Mouse (Mus musculus): ENCODE data around the gene Pbx1. TPM values are rescaled to one million over a fixed set of nuclear protein-coding genes. Genes with fewer than 3 reads are reported as not detected.

The Pbx1 gene
- polyA plus RNA-seq, 1 experiment = 12.2 TPM

- TF ChIP-seq CTCF (IDR thresholded peaks at IDR 0.05; ENCODE audit: control insufficient read depth, insufficient read depth, low read length) (no peak), POLR2A (IDR thresholded peaks at IDR 0.05; ENCODE audit: borderline replicate concordance, control insufficient read depth, low read depth, low read length) (no peak)
- WGBS = 90% methylated on average over 12 of the region's 12 CpGs
- Histone ChIP-seq H3K27ac (ENCODE audit: control insufficient read depth, insufficient read depth, low read depth, low read length, poor library complexity) (no peak overlapping the region), H3K4me1 (ENCODE audit: control insufficient read depth, insufficient read depth, low read length) (peaks cover 2% of the 10 kb centered on the region; the same call in 1 of the 2 replicates), H3K4me3 (replicated peaks; ENCODE audit: control insufficient read depth, low read depth, low read length) (no peak overlapping the region)
Observed at GRCm38 (mm10) chr1:168341863-168342262, 90.2 kb downstream of the Pbx1 start.

- Histone ChIP-seq H3K4me1 (ENCODE audit: control insufficient read depth, insufficient read depth, low read length) (peaks cover 2% of the 10 kb centered on the region; the same call in 1 of the 2 replicates), H3K4me3 (replicated peaks; ENCODE audit: control insufficient read depth, low read depth, low read length) (no peak overlapping the region), H3K27ac (ENCODE audit: control insufficient read depth, insufficient read depth, low read depth, low read length, poor library complexity) (no peak overlapping the region)
- no peak for TF ChIP-seq POLR2A (IDR thresholded peaks at IDR 0.05; ENCODE audit: borderline replicate concordance, control insufficient read depth, low read depth, low read length)
- no peak for TF ChIP-seq CTCF (IDR thresholded peaks at IDR 0.05; ENCODE audit: control insufficient read depth, insufficient read depth, low read length)
- WGBS = 95% methylated on average over 6 of the region's 6 CpGs
Observed at GRCm38 (mm10) chr1:168341368-168341767, 90.7 kb downstream of the Pbx1 start.

- 73% methylated on average over 7 of the region's 7 CpGs for WGBS
- no peak overlapping the region for H3K4me3 ChIP-seq (replicated peaks; ENCODE audit: control insufficient read depth, low read depth, low read length)
- no peak overlapping the region for H3K27ac ChIP-seq (ENCODE audit: control insufficient read depth, insufficient read depth, low read depth, low read length, poor library complexity)
- TF ChIP-seq CTCF (IDR thresholded peaks at IDR 0.05; ENCODE audit: control insufficient read depth, insufficient read depth, low read length) (no peak), POLR2A (IDR thresholded peaks at IDR 0.05; ENCODE audit: borderline replicate concordance, control insufficient read depth, low read depth, low read length) (no peak)
- peaks cover 3% of the 10 kb centered on the region; the same call in 1 of the 2 replicates for H3K4me1 ChIP-seq (ENCODE audit: control insufficient read depth, insufficient read depth, low read length)
Observed at GRCm38 (mm10) chr1:168336238-168336818, 95.7 kb downstream of the Pbx1 start.

- Histone ChIP-seq H3K4me1 (ENCODE audit: control insufficient read depth, insufficient read depth, low read length) (peaks cover 3% of the 10 kb centered on the region; the same call in 1 of the 2 replicates), H3K4me3 (replicated peaks; ENCODE audit: control insufficient read depth, low read depth, low read length) (no peak overlapping the region), H3K27ac (ENCODE audit: control insufficient read depth, insufficient read depth, low read depth, low read length, poor library complexity) (no peak overlapping the region)
- WGBS = 80% methylated on average over 8 of the region's 8 CpGs
- TF ChIP-seq POLR2A (IDR thresholded peaks at IDR 0.05; ENCODE audit: borderline replicate concordance, control insufficient read depth, low read depth, low read length) (no peak), CTCF (IDR thresholded peaks at IDR 0.05; ENCODE audit: control insufficient read depth, insufficient read depth, low read length) (no peak)
Observed at GRCm38 (mm10) chr1:168334831-168335574, 97.1 kb downstream of the Pbx1 start.

- H3K27ac ChIP-seq (ENCODE audit: control insufficient read depth, insufficient read depth, low read depth, low read length, poor library complexity) = no peak overlapping the region
- WGBS = 79% methylated on average over 9 of the region's 9 CpGs
- 0 out of 2 replicates have a peak, but pooled peaks cover 1% of the 10 kb centered on the region for H3K4me1 ChIP-seq (ENCODE audit: control insufficient read depth, insufficient read depth, low read length)
- TF ChIP-seq POLR2A (IDR thresholded peaks at IDR 0.05; ENCODE audit: borderline replicate concordance, control insufficient read depth, low read depth, low read length) (no peak), CTCF (IDR thresholded peaks at IDR 0.05; ENCODE audit: control insufficient read depth, insufficient read depth, low read length) (no peak)
- no peak overlapping the region for H3K4me3 ChIP-seq (replicated peaks; ENCODE audit: control insufficient read depth, low read depth, low read length)
Observed at GRCm38 (mm10) chr1:168332056-168332455, 100.0 kb downstream of the Pbx1 start.

GRCm38 (mm10) chr1:168328236-168328605 lies 103.8 kb downstream of the Pbx1 start:
- Histone ChIP-seq H3K27ac (ENCODE audit: control insufficient read depth, insufficient read depth, low read depth, low read length, poor library complexity) (no peak overlapping the region), H3K4me3 (replicated peaks; ENCODE audit: control insufficient read depth, low read depth, low read length) (no peak overlapping the region), H3K4me1 (ENCODE audit: control insufficient read depth, insufficient read depth, low read length) (no peaks in the 10 kb centered on the region)
- WGBS = 74% methylated on average over 3 of the region's 3 CpGs
- TF ChIP-seq CTCF (IDR thresholded peaks at IDR 0.05; ENCODE audit: control insufficient read depth, insufficient read depth, low read length) = no peak
- no peak for TF ChIP-seq POLR2A (IDR thresholded peaks at IDR 0.05; ENCODE audit: borderline replicate concordance, control insufficient read depth, low read depth, low read length)

GRCm38 (mm10) chr1:168327405-168328235 lies 104.5 kb downstream of the Pbx1 start:
- Histone ChIP-seq H3K4me3 (replicated peaks; ENCODE audit: control insufficient read depth, low read depth, low read length) (no peak overlapping the region), H3K27ac (ENCODE audit: control insufficient read depth, insufficient read depth, low read depth, low read length, poor library complexity) (no peak overlapping the region), H3K4me1 (ENCODE audit: control insufficient read depth, insufficient read depth, low read length) (no peaks in the 10 kb centered on the region)
- no peak for TF ChIP-seq CTCF (IDR thresholded peaks at IDR 0.05; ENCODE audit: control insufficient read depth, insufficient read depth, low read length)
- no peak for TF ChIP-seq POLR2A (IDR thresholded peaks at IDR 0.05; ENCODE audit: borderline replicate concordance, control insufficient read depth, low read depth, low read length)
- WGBS = 83% methylated on average over 18 of the region's 18 CpGs

- TF ChIP-seq CTCF (IDR thresholded peaks at IDR 0.05; ENCODE audit: control insufficient read depth, insufficient read depth, low read length) (no peak), POLR2A (IDR thresholded peaks at IDR 0.05; ENCODE audit: borderline replicate concordance, control insufficient read depth, low read depth, low read length) (no peak)
- WGBS = 82% methylated on average over 4 of the region's 4 CpGs
- Histone ChIP-seq H3K4me1 (ENCODE audit: control insufficient read depth, insufficient read depth, low read length) (no peaks in the 10 kb centered on the region), H3K27ac (ENCODE audit: control insufficient read depth, insufficient read depth, low read depth, low read length, poor library complexity) (no peak overlapping the region), H3K4me3 (replicated peaks; ENCODE audit: control insufficient read depth, low read depth, low read length) (no peak overlapping the region)
Observed at GRCm38 (mm10) chr1:168325786-168326185, 106.3 kb downstream of the Pbx1 start.
